Mouse (Mus musculus) heart, embryonic 11.5 days (tissue): Measurements from ENCODE around the gene Lmo2. TPM values are rescaled to one million over a fixed set of nuclear protein-coding genes. Genes with fewer than 3 reads are reported as not detected.

Experiments
- ATAC-seq: fragments of 200-750 bp; cut with Nextera tagmentation; replicated peaks from 2 replicates; pipeline ENCODE4 v1.8.0; 2017; ENCODE audit warnings: moderate library complexity; ENCODE audit not compliant: insufficient number of reproducible peaks, low FRiP score, low TSS enrichment
- H3K27ac ChIP-seq: fragments of 300-500 bp; sonication (generic); 2 replicates; pipeline ENCODE4 v1.5.1; 2014; ENCODE audit warnings: mild to moderate bottlenecking, low read depth, low read length
- H3K27me3 ChIP-seq: fragments of 300-500 bp; sonication (generic); 2 replicates; pipeline ENCODE4 v1.6.1; 2014; ENCODE audit warnings: mild to moderate bottlenecking, low read length, mixed read lengths; ENCODE audit not compliant: control insufficient read depth, insufficient read depth
- H3K36me3 ChIP-seq: fragments of 300-500 bp; sonication (generic); 2 replicates; pipeline ENCODE4 v1.6.1; 2014; ENCODE audit warnings: mild to moderate bottlenecking, low read length, moderate library complexity, mixed read lengths; ENCODE audit not compliant: control insufficient read depth, insufficient read depth
- H3K4me1 ChIP-seq: fragments of 300-500 bp; sonication (generic); 2 replicates; pipeline ENCODE4 v1.6.1; 2014; ENCODE audit warnings: low read length; ENCODE audit not compliant: control insufficient read depth, insufficient read depth
- H3K4me2 ChIP-seq: fragments of 300-500 bp; sonication (generic); 2 replicates; pipeline ENCODE4 v1.6.1; 2014; ENCODE audit warnings: mild to moderate bottlenecking, moderate library complexity
- H3K4me3 ChIP-seq: fragments of 300-500 bp; sonication (generic); 2 replicates; pipeline ENCODE4 v1.5.1; 2014; ENCODE audit warnings: low read depth, low read length
- H3K9ac ChIP-seq: fragments of 300-500 bp; sonication (generic); 2 replicates; pipeline ENCODE4 v1.6.1; 2014; ENCODE audit warnings: mild to moderate bottlenecking, low read depth, low read length, moderate library complexity
- H3K9me3 ChIP-seq: fragments of 300-500 bp; sonication (generic); replicated peaks from 2 replicates; pipeline ENCODE4 v1.6.1; 2016; ENCODE audit warnings: low read length; ENCODE audit not compliant: control insufficient read depth
- WGBS: fragments of 180-500 bp; shearing (Covaris S2); extraction: QIAGEN DNeasy Blood & Tissue Kit; methylation state at CpG from one replicate; pipeline ENCODE4 v1.1.7; 2014; ENCODE audit not compliant: insufficient replicate concordance; 5-methylcytosine and 5-hydroxymethylcytosine counted together
- polyA plus RNA-seq: library from polyadenylated mRNA; unstranded; fragments of >200 nt; fragmentation: Nextera tagmentation; extraction: Ambion mirVana; gene quantifications from 2 replicates; pipeline ENCODE4 v1.2.1, GENCODE M21; 2014

Lmo2 gene
- 27.9 TPM in 2 replicates for polyA plus RNA-seq

GRCm38 (mm10) chr2:103957649-103958546, at the start of gene Lmo2:
TSS of gene Lmo2 (plus strand) at chr2:103957986.
- peaks cover 3% of the 10 kb centered on the region for H3K27me3 ChIP-seq
- no peak within 1 kb of the TSS for H3K4me3 ChIP-seq
- no peak within 1 kb of the TSS for H3K9ac ChIP-seq
- peak within 1 kb of the TSS; percentile 7; the same call in 1 of the 2 replicates for H3K4me2 ChIP-seq
- no peaks in the 10 kb centered on the region for H3K9me3 ChIP-seq
- 0 out of 2 replicates have a peak, but pooled peaks cover 11% of the 10 kb centered on the region for H3K4me1 ChIP-seq
- no peaks in the 10 kb centered on the region for H3K36me3 ChIP-seq
- ATAC-seq, result no peak
- 26% methylated on average over 10 of the region's 10 CpGs for WGBS
- H3K27ac ChIP-seq, result no peak within 1 kb of the TSS

GRCm38 (mm10) chr2:103910601-103911000, 47.2 kb upstream of the Lmo2 start:
- Histone ChIP-seq H3K4me3 (no peak overlapping the region), H3K4me2 (no peak overlapping the region), H3K9me3 (no peaks in the 10 kb centered on the region), H3K27ac (no peak overlapping the region), H3K36me3 (no peaks in the 10 kb centered on the region), H3K9ac (no peak overlapping the region), H3K27me3 (no peaks in the 10 kb centered on the region), H3K4me1 (peaks cover 3% of the 10 kb centered on the region; the same call in 1 of the 2 replicates)
- 85% methylated on average over 5 of the region's 5 CpGs for WGBS
- no peak for ATAC-seq

GRCm38 (mm10) chr2:103912481-103913251, 45.1 kb upstream of the Lmo2 start:
- no peak overlapping the region for H3K4me3 ChIP-seq
- H3K27me3 ChIP-seq, result no peaks in the 10 kb centered on the region
- H3K9ac ChIP-seq, result no peak overlapping the region
- 84% methylated on average over 16 of the region's 16 CpGs for WGBS
- H3K9me3 ChIP-seq, result no peaks in the 10 kb centered on the region
- no peaks in the 10 kb centered on the region for H3K4me1 ChIP-seq
- no peak overlapping the region for H3K4me2 ChIP-seq
- no peak overlapping the region for H3K27ac ChIP-seq
- H3K36me3 ChIP-seq, result no peaks in the 10 kb centered on the region
- no peak for ATAC-seq

GRCm38 (mm10) chr2:103913252-103913650, 44.5 kb upstream of the Lmo2 start:
- H3K9ac ChIP-seq, result no peak overlapping the region
- no peaks in the 10 kb centered on the region for H3K9me3 ChIP-seq
- 71% methylated on average over 6 of the region's 6 CpGs for WGBS
- H3K4me2 ChIP-seq, result no peak overlapping the region
- no peak overlapping the region for H3K4me3 ChIP-seq
- no peaks in the 10 kb centered on the region for H3K36me3 ChIP-seq
- no peak overlapping the region for H3K27ac ChIP-seq
- no peak for ATAC-seq
- no peaks in the 10 kb centered on the region for H3K4me1 ChIP-seq
- H3K27me3 ChIP-seq, result no peaks in the 10 kb centered on the region

GRCm38 (mm10) chr2:103916069-103916468, 41.7 kb upstream of the Lmo2 start:
- Histone ChIP-seq H3K4me2 (no peak overlapping the region), H3K9ac (no peak overlapping the region), H3K36me3 (no peaks in the 10 kb centered on the region), H3K27ac (no peak overlapping the region), H3K4me3 (no peak overlapping the region), H3K27me3 (no peaks in the 10 kb centered on the region), H3K4me1 (no peaks in the 10 kb centered on the region), H3K9me3 (no peaks in the 10 kb centered on the region)
- no peak for ATAC-seq
- 80% methylated on average over 5 of the region's 5 CpGs for WGBS

GRCm38 (mm10) chr2:103917375-103917774, 40.4 kb upstream of the Lmo2 start:
- 89% methylated on average over 5 of the region's 5 CpGs for WGBS
- Histone ChIP-seq H3K27ac (no peak overlapping the region), H3K36me3 (no peaks in the 10 kb centered on the region), H3K4me3 (no peak overlapping the region), H3K4me1 (no peaks in the 10 kb centered on the region), H3K9ac (no peak overlapping the region), H3K27me3 (no peaks in the 10 kb centered on the region), H3K9me3 (no peaks in the 10 kb centered on the region), H3K4me2 (no peak overlapping the region)
- ATAC-seq, result no peak

- Histone ChIP-seq H3K9ac (no peak overlapping the region), H3K4me1 (no peaks in the 10 kb centered on the region), H3K36me3 (no peaks in the 10 kb centered on the region), H3K4me3 (no peak overlapping the region), H3K27me3 (no peaks in the 10 kb centered on the region), H3K9me3 (no peaks in the 10 kb centered on the region), H3K27ac (no peak overlapping the region), H3K4me2 (no peak overlapping the region)
- ATAC-seq, result no peak
- 71% methylated on average over 2 of the region's 2 CpGs for WGBS
Observed at GRCm38 (mm10) chr2:103918375-103918774, 39.4 kb upstream of the Lmo2 start.

- H3K27me3 ChIP-seq, result no peaks in the 10 kb centered on the region
- H3K4me3 ChIP-seq, result no peak overlapping the region
- no peaks in the 10 kb centered on the region for H3K9me3 ChIP-seq
- no peak overlapping the region for H3K4me2 ChIP-seq
- H3K4me1 ChIP-seq, result no peaks in the 10 kb centered on the region
- H3K27ac ChIP-seq, result no peak overlapping the region
- no peak overlapping the region for H3K9ac ChIP-seq
- 89% methylated on average over 6 of the region's 6 CpGs for WGBS
- ATAC-seq, result no peak
- no peaks in the 10 kb centered on the region for H3K36me3 ChIP-seq
Observed at GRCm38 (mm10) chr2:103919488-103919887, 38.3 kb upstream of the Lmo2 start.
